Mouse (Mus musculus) liver, embryonic 14.5 days (tissue): ENCODE measurements around the gene Ppil6.

Experiments used
- CTCF ChIP-seq: IDR thresholded peaks from 2 replicates; pipeline ENCODE4 v1.5.1; 2016; ENCODE audit warnings: antibody characterized with exemption, low read depth, control low read depth
- EP300 ChIP-seq: IDR thresholded peaks from 2 replicates; pipeline ENCODE4 v1.6.1; 2016; ENCODE audit warnings: antibody characterized with exemption, low read depth

DNA sequence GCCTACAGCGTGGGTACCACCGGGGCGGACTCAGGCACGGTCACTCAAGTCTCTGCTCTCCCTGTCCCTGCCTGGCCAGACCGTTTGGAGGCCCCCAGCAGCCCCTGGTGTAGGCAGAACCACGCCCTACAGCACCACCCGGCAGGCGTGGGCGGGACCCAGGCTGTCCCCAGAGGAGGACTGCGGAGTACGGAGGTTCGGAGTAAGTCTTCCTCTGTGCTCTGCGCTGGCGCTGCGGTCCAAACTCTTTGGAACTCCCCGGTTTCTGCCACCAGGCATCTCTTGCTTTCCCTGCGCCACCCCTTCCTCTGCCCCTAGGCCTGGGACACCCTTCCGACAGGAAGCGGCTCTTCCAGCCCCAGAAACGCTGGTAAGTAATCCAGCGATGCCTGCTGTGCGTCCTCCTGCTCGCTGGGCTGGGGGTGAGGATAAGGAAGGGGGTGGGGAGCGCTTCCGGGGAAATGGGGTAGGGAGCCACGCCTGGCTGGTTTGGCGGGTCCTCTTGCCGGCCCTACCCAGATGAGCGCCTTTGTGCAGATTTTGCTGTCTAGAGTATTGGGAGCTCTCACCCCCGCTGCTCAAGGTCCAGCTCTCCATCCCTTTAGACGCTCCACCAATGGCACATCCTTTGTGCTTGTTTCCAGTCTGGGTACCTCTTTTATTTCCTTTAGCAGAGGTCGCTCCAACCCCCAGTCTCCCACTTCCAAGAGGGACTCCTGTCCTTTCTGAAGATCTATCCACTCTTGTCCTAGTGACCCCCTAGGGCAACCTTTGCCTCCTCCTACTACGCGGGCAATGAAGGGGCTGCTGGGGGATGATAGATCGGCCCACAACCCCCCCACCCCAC, 13.8 kb upstream of the Ppil6 start, which contains the start of gene Mical1:
- TF ChIP-seq EP300 (no peak), CTCF (peak; percentile 5; the same call in 1 of the 2 replicates)
